Mouse (Mus musculus): ENCODE results near the gene Slc25a24.
A peak's percentile ranks its signal among the peaks of the same experiment; 100 is the strongest.

Slc25a24 gene

DNA sequence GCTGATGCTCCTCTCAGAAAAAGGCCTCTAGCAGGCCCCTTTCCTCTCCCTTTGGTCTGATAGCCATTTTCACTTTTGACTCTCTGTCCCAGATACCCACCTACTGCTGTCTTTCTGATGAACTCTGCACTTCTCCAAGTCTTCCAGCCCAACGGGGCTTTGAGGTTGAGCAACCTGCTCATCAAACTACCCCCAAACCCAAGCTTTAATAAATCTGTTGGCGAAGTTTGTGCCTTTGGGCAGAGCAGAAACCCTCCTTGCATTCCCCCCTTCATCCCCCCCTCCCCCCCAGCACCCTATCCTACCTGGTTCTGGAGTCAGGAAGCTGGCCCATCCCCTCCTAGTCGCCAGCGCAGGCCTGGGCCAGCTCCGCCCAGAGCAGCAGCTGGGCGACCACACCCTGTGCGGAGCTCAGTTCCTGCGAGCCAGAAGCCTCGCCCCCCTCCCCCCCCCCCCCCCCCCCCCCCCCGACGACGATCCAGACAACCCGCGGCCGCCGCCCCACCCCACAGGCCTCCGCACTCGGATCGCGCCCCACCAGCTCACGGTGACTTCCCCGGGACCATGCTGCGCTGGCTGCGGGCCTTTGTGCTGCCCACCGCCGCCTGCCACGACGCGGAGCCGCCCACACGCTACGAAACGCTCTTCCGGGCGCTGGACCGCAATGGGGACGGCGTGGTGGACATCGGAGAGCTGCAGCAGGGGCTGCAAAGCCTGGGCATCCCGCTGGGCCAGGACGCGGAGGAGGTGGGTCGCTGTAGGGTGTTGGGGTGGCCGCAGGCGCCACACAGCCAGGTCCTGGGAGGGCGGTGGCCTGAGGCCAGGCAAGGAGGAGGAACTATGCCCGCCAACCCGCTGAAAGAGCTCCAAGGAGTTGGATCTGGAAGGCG is at the start of gene Slc25a24:
Slc25a24 (plus strand) TSS at position 509 of the 890 bp plus-strand sequence.
- peak; percentile 46 to 61 for DNase-seq

- no peak for DNase-seq
Measured at GRCm38 (mm10) chr3:109080169-109080568, 42.8 kb upstream of the Slc25a24 start, which contains the start of gene Slc25a54. TSS of gene Slc25a54 (plus strand) at chr3:109080469.

DNA sequence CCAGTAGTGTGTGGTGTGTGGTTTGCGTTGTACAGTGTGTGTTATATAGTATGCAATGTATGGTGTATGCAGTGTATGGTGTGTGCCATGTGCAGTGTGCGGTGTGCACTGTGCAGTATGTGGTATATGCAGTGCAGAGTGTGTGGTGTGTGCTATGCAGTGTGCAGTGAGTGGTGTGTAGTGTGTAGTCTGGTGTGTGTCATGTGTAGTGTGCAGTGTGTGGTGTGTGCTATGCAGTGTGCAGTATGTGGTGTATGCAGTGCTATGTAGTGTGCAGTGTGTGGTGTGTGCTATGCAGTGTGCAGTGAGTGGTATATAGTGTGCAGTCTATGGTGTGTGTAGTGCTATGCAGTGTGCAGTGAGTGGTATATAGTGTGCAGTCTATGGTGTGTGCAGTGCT is 38.5 kb upstream of the Slc25a24 start:
- DNase-seq, result no peak

DNA sequence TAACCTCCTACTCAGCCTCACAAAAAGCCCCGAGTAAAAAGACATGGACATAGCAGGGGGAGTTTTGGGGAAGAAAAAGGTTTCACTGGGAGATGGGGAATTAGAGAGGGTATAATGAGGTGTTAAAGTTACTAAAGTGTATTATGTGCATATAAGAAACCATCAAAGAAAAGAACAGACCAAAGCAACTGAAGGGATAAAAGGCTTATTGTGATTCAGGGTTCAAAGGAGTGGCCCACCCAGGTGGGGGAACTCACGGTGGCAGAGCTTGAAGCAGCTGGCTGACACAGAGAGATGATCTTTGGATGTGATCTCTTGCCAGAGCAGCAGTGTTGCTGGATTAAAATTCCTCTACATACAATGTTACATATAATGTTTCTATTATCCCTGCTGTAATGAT is 34.5 kb upstream of the Slc25a24 start:
- no peak for DNase-seq

DNA sequence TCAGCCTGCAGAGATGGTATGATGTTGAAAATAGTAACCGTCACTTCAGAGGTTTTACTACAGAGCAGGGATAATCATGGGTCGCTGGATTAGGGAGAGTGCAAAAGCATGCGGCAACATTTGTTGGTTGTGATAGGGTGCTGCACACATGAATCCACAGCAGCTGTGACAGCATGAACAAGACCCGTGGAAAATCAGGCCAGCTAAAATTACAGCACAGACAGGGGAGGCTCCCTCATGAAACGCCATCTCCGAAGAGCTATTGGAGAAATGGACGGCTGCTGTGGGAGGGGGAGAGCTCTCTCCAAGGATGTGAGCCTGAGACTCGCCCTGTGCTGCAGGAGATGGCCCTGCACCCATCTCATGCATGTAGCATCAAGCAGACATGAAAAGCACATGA is 18.2 kb upstream of the Slc25a24 start:
- DNase-seq, result no peak

- no peak for DNase-seq
Measured at GRCm38 (mm10) chr3:109117136-109117535, 5.8 kb upstream of the Slc25a24 start.

- no peak for DNase-seq
Measured at GRCm38 (mm10) chr3:109119562-109119961, 3.4 kb upstream of the Slc25a24 start.

DNA sequence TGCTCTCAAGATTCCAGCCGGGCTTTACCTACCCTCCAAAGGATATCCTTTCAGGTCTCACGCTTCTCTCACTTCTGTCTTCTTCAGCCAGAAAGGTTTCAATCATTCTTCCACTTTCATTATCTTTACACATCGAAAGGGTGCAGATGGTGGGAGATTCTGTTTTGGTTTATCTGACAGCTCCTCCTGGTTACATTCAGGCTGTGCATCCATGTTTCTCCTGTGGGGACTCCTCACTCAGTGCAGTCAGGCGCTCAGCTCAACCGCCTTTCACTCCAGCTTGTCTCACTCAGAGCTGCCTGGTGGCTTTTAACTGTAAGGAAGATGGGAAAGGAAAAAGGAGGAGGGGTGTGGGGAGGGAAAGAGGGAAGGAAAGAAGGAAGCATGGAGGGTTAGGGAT is 3.0 kb upstream of the Slc25a24 start:
- no peak for DNase-seq

DNA sequence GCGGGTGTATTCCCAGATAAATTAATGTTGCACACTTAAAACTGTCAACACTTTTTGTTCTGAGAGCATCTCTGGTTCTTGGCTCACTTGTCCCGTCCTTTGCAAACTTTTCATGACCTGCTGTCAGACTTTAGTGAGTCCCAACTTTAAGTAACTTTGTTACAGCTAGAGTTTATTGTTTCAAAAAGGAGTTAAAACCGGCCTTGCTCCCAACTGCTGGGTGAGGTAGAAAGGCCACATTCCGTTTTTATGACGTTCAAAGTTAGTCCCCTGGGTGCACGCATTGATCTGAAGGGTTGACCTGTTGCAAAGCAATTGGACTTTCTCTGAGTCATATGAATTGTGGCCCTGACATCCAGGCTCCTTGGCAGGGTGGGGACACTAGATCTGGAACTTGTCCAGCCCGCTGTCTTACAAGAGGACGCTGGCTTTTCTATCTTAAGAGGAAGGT is 607 bp downstream of the Slc25a24 start:
- DNase-seq, result peak; percentile 62 to 71

DNA sequence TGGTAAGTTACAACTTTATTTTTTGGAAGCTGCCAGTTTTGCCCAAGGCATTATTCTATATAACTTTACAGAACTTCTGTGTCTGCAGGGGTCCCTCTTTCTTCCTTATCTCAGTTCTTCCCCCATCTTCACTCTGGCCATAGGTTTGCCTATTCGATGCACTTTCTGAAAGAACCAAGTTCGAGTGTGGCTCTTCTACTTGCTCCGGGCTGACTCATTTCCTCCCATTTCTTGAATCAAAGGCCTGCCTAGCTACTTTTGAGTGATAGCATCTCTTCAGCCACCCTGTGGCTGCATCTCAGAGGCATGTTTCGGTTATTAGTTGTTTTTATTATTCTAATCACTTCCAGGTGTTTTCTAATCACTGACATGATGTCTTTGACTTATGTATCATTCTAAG is 1.1 kb downstream of the Slc25a24 start:
- DNase-seq, result no peak

- no peak for DNase-seq
Measured at GRCm38 (mm10) chr3:109125531-109125930, 2.6 kb downstream of the Slc25a24 start.

DNA sequence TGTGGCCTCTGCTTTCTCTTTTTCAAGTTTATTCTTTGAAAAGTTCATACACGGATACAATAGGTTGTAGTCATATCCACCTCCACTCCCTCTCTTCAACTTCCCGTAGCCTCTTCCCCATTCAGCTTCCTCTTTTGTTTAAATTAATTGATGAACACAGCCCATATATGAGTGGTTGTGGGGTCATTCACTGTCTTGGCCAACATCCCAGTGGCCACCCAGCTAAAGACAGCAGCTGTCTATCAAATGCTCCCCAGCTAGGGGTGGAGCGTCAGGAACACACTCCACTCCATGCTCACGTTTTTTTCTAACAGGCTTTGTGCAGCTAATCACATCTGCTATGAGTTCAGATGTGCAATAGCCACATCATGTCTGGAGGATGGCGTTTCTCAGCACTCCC is 6.8 kb downstream of the Slc25a24 start:
- no peak for DNase-seq

DNA sequence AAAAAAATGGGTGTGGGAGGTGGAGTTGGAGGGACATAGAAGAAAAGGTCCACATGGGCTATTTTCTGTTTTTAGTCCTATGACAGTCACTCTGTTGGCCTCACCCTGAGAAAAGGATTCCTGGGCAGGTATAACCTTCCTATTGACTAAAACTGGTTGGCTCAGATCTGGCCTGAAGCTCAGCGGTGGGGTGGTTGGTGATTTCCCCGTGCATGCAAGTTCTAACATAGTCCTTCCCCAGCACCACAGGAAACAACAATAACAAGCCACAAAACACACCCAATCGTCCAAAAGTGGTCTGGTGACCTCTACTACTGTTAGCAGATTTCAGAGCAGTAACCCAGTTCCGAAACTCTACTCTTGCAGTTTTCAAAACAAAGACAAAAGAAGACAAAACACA is 10.0 kb downstream of the Slc25a24 start:
- DNase-seq, result no peak

GRCm38 (mm10) chr3:109134036-109134435 is 11.1 kb downstream of the Slc25a24 start:
- DNase-seq, result no peak

- no peak for DNase-seq
Measured at GRCm38 (mm10) chr3:109135352-109135751, 12.4 kb downstream of the Slc25a24 start.

DNA sequence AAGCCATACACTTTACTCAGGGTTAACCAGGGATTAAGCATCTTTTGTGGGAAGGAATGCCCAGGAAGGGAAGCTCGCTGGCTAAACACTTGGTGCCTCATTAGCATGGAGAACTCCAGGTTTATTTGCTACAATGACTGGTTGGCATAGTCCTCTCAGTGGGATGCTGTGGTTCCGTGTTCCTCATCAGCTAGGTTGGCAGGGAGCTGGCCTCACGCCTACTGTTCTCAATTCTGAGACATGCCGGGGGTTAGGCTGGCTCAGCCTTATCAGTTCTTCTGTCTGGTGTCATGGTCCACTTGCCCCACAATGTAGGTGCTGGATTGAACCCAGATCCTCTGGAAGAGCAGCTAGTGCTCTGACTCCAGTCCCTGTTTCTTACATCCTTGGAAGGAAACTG is 29.6 kb downstream of the Slc25a24 start:
- no peak for DNase-seq

- DNase-seq, result no peak
Measured at GRCm38 (mm10) chr3:109153410-109153809, 30.5 kb downstream of the Slc25a24 start.

DNA sequence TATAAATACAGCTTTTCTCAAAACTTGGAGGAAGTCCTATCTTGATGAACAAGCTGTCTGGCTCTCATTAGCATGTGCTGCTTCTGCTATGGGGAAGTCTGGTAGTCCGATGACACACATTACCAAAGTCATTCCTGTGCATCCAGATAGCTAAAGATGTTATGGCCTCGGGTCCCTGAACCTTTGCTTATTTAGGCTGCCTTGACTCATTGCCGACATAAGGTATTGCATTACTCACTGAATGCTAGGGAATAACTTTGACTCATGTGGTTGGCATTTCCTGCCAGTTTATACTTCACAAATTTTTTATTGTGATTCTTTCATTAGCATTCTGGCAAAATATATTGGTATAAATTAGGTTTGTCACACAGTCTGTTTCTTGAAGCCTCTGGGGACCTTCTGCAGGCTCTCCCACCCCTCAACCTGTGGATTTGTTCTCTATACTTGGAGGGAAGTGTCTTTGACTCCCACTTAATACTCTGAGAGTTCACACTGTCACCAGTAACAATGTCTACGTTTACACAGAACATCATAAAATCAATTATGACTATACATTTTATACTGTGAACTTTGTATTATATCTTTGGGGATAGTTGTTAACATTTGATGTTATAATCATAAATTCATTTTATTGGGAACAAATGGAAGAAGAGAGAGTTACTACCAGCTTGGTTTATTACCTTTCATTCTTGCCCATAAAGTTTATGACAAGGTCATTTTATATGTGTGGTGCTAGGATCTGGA is 33.1 kb downstream of the Slc25a24 start:
- no peak for DNase-seq

GRCm38 (mm10) chr3:109157481-109157880 is 34.5 kb downstream of the Slc25a24 start:
- no peak for DNase-seq

DNA sequence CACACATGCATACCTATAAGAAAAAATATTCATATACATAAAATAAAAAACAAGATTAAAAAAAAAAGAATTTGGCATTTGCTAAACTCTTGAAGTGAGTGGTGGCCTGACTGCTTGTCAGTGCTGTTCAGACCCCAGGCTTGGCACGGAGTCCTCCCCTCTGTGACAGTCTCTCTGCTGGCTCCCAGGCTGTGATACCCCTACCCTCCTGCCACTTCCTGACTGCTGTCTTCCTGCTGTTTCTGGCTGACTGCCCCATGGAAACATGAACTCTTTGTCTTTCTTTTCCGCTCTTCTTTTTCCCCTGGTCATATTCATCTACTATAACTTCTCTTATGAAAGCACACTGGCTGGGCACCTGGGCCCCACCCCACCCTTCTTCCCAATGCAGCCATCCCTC is 41.1 kb downstream of the Slc25a24 start:
- no peak for DNase-seq

DNA sequence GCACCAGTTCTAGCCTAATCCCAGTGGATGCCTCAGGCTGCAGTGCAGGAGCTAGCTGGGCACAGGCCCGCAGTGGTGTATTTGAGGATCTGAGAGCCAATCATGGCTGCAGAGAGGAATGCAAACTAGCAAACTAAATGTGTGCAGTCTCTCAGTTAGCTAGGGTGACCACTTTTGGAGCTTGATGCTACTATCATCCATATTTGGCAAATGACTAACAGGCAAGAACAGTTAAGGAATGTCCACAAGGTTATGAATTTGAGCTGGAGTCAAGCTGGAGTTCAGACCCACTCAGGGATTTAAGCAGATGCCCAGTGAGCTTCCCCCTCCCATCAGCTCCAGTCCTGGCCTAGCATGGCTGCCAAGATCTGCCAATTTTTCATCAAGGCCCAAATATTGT is 41.7 kb downstream of the Slc25a24 start:
- no peak for DNase-seq

- DNase-seq, result no peak
Measured at GRCm38 (mm10) chr3:109165214-109165829, 42.4 kb downstream of the Slc25a24 start.

- no peak for DNase-seq
Measured at GRCm38 (mm10) chr3:109169121-109169520, 46.2 kb downstream of the Slc25a24 start.
